Mouse (Mus musculus) E14TG2a.4 (cell line): ENCODE measurements around the gene Rhbdf1.

Source experiments
- CTCF ChIP-seq: conservative IDR thresholded peaks from 2 replicates; pipeline ENCODE4 v1.5.1; 2014; ENCODE audit warnings: low read length
- NANOG ChIP-seq: IDR thresholded peaks from 2 replicates; pipeline ENCODE4 v1.6.1; 2014; ENCODE audit warnings: borderline replicate concordance, low read length, mixed read lengths

DNA sequence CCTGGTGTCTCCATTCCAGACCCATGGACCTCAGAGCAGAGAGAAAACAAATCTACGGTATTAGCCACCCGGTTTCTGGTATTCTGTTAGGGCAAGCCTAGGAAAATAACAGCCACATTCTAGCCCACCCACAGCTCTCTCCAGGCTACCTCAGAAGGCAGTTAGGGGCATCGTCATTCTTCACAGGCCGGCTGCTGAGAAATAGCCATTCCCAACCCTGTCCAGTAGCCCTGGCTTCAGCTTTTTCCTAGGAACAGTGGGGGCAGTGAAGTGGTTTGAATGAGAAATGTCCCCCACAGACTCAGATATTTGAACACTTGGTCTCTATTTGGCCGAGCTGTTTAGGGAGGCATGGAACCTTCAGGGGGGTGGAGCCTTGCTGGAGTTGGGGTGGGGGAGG is 32.7 kb downstream of the Rhbdf1 start:
- TF ChIP-seq CTCF (no peak), NANOG (no peak)
